Mouse (Mus musculus) megakaryocyte, embryonic 14.5 days (primary cell): Measurements from ENCODE around the gene Ints7.

Experiments
- FLI1 ChIP-seq: IDR thresholded peaks from 2 replicates; pipeline ENCODE4 v1.6.1; 2012; ENCODE audit warnings: low read length, inconsistent platforms, mixed read lengths
- GATA1 ChIP-seq: IDR thresholded peaks from 3 replicates; pipeline ENCODE4 v1.6.1; 2012; ENCODE audit warnings: mixed read lengths, low read length, inconsistent platforms, borderline replicate concordance

- TF ChIP-seq GATA1 (no peak), FLI1 (no peak)
These were observed 90.9 kb downstream of the Ints7 start for GRCm38 (mm10) chr1:191666351-191666750.
